Mouse (Mus musculus): ENCODE measurements at regions not wholly inside any gene's neighbourhood (a gene's known extent, or its start where the extent isn't known, plus 50 kb on each side); places are given as distances from the start of the nearest gene placed in this dataset.

DNA sequence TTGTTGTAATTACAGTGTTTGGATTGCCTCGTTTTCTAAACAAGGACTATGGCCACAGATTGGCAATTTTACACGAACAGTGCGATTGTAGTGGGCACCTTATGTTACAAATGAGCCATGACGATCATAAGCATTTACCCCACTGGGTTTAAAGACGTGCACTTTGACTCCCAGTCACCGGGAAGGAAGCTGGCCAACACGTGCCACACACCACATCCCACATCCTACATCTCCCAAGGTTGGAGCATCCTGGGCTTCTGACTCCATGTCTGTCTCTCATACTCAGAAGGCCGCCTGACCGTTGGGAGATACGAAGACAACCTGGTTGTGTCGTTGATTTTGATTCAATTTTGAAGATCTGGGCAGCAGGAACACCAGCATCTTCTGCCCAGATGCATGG, 159.8 kb upstream of the Tshz3 start:
- DNase-seq (ENCODE audit: low read depth, low spot score): no peak

DNA sequence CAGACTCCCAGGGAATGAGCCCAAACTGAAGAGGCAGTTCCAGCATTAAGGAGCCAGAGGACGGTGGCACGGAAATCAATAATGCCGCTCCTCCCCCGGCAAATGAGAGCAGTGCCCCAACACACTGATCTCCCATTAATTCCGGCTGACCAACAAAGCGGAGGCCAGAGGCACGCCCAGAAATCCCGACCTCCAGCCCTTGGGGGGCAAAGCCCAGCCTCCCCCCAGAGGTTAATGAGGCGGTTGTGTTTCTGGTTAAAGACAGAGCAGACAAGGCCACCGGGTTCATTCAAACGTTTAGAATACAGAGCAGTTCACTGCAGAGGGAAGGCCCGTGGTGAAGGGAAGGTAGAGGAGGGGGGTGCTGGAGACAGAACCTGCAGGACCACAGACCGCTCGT, 149.9 kb upstream of the Tshz3 start:
- peak; percentile 30 for DNase-seq (ENCODE audit: low read depth, low spot score)

DNA sequence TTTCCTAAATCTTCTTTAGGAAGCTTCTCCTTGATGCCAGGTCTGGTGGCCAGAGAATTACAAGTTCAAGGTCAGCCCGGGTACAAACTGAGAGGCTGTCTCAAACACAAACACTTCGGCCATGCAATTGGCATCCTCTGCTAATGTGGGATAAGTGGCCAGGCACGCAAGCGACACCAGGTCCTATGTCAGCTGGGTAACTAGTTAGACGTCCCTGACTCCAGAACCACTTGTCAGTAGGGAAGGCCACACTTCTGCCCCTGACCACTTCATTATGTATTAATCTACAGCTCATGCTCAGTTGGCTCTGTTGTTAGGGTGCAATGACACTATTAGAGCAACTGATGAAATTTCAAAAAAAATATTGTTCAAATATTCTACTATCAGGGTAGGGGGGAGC, 149.5 kb upstream of the Tshz3 start:
- no peak for DNase-seq (ENCODE audit: low read depth, low spot score)

DNA sequence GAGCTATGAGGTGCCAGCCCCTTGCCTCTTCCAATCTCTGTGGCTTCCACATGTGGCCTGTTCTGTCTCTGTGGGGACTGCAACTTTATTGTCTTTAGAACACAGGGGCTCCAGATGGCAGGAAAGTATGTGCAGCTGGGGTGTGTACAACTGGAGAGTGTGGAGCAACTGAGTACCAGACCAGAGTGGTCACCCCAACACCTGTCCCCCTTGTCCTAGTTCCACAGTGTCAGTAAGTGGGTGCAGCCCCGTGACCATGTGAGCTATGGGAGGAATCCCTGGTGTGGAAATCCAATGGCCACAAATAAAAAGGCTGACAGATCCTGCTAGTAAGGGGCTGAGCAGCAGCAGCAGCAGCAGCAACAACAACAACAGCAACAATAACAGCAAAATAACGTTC, 126.9 kb upstream of the Tshz3 start:
- DNase-seq (ENCODE audit: low read depth, low spot score): no peak

DNA sequence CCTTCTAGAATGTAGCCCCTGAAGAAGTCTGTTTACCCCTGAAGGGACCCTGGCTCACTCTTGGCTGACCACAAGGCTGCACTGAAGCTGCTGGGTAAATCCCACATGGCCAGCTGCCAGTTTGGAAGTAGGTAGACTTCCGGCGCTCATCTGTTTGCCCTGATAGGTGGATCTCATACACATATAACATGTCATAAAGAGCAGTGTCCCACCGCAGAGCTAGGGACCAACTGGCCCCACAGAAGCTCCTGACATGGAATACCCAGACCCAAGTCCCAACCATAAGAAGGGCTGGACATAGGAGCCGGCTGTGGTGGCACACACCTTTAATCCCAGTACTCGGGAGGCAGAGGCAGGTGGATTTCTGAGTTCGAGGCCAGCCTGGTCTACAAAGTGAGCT, 115.8 kb upstream of the Tshz3 start:
- no peak for DNase-seq (ENCODE audit: low read depth, low spot score)

DNA sequence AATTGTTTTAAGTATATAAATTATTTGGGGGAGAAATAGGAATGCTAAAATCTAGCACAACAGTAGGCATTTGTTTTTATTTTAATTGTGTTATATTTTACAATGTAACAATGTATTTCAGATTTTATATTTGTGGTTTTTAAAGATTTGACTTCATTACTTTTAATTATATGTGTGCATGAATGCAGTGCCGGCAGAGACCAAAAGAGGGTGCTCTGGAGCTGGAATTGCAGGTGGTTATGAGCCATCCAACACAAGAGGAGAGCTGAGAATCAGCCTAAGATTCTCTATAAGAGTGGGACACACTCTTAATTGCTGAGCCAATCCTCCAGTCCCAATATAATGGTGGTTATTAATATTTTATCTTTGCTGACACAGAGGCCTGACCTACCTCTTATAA, 112.9 kb upstream of the Tshz3 start:
- no peak for DNase-seq (ENCODE audit: low read depth, low spot score)

DNA sequence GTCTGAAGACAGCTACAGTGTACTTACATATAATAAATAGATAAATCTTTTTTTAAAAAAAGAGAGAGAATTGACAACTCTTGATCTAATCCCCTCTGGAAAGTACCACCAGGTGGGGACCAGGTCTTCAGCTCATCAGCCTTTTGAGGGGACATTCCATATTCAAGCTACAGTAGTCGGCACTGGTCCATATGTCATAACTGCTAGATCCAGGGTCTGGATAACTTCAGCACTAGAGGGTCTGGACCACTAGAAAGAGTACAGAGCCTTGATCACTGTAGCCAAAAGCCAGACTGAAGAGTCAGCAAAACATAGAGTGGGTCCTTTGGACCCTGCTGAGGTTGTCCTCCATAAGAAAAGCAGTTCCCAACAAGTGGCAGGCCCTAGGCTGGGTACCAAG, 106.4 kb upstream of the Tshz3 start:
- no peak for DNase-seq (ENCODE audit: low read depth, low spot score)

GRCm38 (mm10) chr7:36596630-36597301, 101.2 kb upstream of the Tshz3 start:
- no peak for DNase-seq (ENCODE audit: low read depth, low spot score)

- DNase-seq (ENCODE audit: low read depth, low spot score): no peak
Observed at GRCm38 (mm10) chr7:36605026-36605698, 92.8 kb upstream of the Tshz3 start.

DNA sequence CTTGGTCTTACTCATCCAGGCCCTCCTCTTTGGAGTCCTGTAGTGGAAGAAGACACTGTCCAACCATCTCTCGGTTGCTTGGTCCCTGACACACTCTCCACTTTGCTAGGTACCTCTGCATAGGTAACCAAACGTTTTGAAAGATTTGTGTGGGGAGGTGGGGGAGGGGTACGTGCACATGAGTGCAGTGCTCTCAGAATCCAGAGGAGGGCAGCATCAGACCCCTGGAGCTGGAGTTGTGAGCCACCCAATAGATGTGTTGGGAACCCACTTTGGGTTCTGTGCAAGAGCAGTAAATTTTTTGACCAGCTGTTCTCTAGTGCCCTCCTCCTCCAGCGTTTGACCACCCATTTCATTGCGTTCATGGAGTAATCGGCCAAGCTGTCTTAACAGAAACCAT, 77.7 kb upstream of the Tshz3 start:
- DNase-seq (ENCODE audit: low read depth, low spot score): no peak

DNA sequence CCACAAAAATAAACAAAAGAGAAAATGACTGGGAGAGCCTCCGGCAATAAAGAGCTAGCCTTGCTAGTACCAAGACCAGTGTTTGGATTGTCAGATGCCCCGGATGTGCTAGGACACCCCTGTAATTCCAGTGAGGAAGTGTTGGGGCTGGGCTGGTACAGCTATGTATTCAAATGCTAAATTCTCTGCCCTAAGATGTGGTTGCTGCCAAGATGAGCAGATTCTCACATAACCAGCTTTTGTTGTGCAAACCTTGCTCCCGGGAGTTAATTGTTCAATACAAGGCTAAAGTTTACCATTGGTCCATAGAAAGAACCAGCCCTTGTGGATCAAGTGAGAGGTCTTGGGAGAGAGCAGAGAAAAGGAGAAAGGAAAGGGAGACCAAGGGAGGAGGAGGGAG, 53.7 kb upstream of the Tshz3 start:
- no peak for DNase-seq (ENCODE audit: low read depth, low spot score)

All from mesoderm, embryonic 11.5 days (tissue).